Mouse (Mus musculus) layer of hippocampus, adult 9-11 months (tissue): ENCODE data around the gene Rtn4rl1.

Source experiments
- DNase-seq: peaks from one replicate; pipeline ENCODE4 v3.0.0; 2022

Gene Rtn4rl1

GRCm38 (mm10) chr11:75193256-75194071, at the start of gene Rtn4rl1:
Rtn4rl1 (plus strand) TSS chr11:75193783.
- DNase-seq = peak; percentile 78

- no peak for DNase-seq
Measured at GRCm38 (mm10) chr11:75145841-75146240, 47.7 kb upstream of the Rtn4rl1 start.

- DNase-seq = no peak
Measured at GRCm38 (mm10) chr11:75147106-75147845, 46.3 kb upstream of the Rtn4rl1 start.

- DNase-seq = no peak
Measured at GRCm38 (mm10) chr11:75147846-75148168, 45.8 kb upstream of the Rtn4rl1 start.

- no peak for DNase-seq
Measured at GRCm38 (mm10) chr11:75148332-75149035, 45.1 kb upstream of the Rtn4rl1 start.

GRCm38 (mm10) chr11:75150346-75150745, 43.2 kb upstream of the Rtn4rl1 start:
- DNase-seq = no peak

GRCm38 (mm10) chr11:75152603-75153557, 40.7 kb upstream of the Rtn4rl1 start:
- no peak for DNase-seq

- DNase-seq = no peak
Measured at GRCm38 (mm10) chr11:75154053-75154585, 39.5 kb upstream of the Rtn4rl1 start.

- no peak for DNase-seq
Measured at GRCm38 (mm10) chr11:75155985-75156384, 37.6 kb upstream of the Rtn4rl1 start.

GRCm38 (mm10) chr11:75156416-75156815, 37.2 kb upstream of the Rtn4rl1 start:
- no peak for DNase-seq

- no peak for DNase-seq
Measured at GRCm38 (mm10) chr11:75157037-75157436, 36.5 kb upstream of the Rtn4rl1 start.

- DNase-seq = no peak
Measured at GRCm38 (mm10) chr11:75157901-75158300, 35.7 kb upstream of the Rtn4rl1 start.

GRCm38 (mm10) chr11:75158432-75158831, 35.2 kb upstream of the Rtn4rl1 start:
- DNase-seq = no peak

GRCm38 (mm10) chr11:75159564-75159963, 34.0 kb upstream of the Rtn4rl1 start:
- DNase-seq = no peak

GRCm38 (mm10) chr11:75160954-75161353, 32.6 kb upstream of the Rtn4rl1 start:
- no peak for DNase-seq

GRCm38 (mm10) chr11:75161417-75162008, 32.1 kb upstream of the Rtn4rl1 start:
- no peak for DNase-seq

- no peak for DNase-seq
Measured at GRCm38 (mm10) chr11:75162591-75163080, 30.9 kb upstream of the Rtn4rl1 start.

GRCm38 (mm10) chr11:75163379-75163778, 30.2 kb upstream of the Rtn4rl1 start:
- DNase-seq = no peak

- DNase-seq = no peak
Measured at GRCm38 (mm10) chr11:75164051-75164450, 29.5 kb upstream of the Rtn4rl1 start.

- no peak for DNase-seq
Measured at GRCm38 (mm10) chr11:75164750-75165149, 28.8 kb upstream of the Rtn4rl1 start.

- peak; percentile 63 for DNase-seq
Measured at GRCm38 (mm10) chr11:75165441-75166192, 28.0 kb upstream of the Rtn4rl1 start.
